Mouse (Mus musculus) mouse trophoblast stem cell (cell line): Measurements from ENCODE around the gene Cib2.
"Not testable (repeated sequence)": the region's sequence is repeated elsewhere in the genome, so short reads cannot be mapped to it uniquely, and the experiment has no call there.

ENCODE experiments used
- in situ Hi-C, 2 experiments: fragments of 300-500 bp; cut with MseI, MboI; formaldehyde crosslinking; loops; 2 replicates in 1 of 2; 3 replicates in 1 of 2; pipeline ENCODE4 v1.15.1; 2025

Gene Cib2

DNA sequence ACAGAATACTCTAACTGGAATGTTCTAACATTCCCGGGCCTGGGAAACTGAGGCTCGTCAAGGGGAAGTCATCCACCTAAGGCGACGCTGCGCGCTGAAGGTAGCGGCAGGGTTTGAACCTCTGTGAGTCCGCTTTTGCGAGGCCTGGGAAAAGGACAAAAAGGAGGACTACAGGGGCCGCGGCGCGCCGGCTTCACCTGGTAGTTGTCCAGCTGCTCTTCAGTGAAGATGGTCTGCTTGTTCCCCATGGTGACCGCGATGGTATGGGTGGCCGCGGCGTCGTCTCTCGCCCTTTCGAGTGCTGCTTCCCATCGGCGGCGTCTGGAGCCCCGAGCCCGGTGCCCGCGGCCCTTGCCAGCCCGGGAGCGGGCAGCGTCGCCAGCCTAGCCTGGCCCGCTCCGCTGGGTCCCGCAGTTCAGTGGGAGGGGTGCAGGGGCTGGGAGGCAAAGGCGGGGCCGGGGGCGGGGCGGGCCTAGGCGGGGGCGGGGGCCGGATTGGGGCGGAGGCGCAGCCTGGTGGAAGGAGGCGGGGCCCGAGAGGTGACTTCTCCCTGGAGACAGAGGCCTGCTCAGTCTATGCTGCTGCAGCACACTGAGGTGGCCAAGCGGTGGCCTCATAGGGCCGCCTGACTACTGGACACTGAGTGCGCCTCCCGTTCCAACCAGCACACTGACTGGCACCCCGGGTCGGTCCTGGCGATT lies at the start of gene Cib2:
Gene Cib2 (minus strand): TSS at position 448 of the 701 bp plus-strand sequence.
- in situ Hi-C loops: loop anchor here in 1 of 2 experiments (10.0 kb wide), 1 partner anchor 115 kb away; no protein-coding TSS in a partner anchor

DNA sequence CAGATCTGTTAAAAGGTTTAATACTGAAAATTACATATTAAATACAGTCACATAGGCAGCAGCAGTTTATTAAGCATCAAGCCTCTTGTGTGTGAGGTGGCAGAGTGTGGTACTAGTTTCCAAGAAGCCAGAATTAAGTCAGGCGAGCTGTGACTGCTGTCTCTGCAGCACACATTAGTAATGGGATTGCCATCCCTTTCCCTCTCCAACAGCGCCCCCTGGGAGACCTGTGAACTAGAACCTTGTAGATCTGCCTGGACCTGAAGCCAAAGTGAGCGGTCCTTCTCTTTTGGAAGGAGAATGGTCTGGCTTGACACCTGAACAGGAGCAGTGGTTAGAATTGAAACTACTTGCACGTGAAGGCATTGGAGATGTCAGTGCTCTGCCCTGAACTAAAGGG lies 44.9 kb upstream of the Cib2 start:
- in situ Hi-C loops: loop anchor here in 1 of 2 experiments (5.0 kb wide), 1 partner anchor 53 kb away; no protein-coding TSS in a partner anchor

DNA sequence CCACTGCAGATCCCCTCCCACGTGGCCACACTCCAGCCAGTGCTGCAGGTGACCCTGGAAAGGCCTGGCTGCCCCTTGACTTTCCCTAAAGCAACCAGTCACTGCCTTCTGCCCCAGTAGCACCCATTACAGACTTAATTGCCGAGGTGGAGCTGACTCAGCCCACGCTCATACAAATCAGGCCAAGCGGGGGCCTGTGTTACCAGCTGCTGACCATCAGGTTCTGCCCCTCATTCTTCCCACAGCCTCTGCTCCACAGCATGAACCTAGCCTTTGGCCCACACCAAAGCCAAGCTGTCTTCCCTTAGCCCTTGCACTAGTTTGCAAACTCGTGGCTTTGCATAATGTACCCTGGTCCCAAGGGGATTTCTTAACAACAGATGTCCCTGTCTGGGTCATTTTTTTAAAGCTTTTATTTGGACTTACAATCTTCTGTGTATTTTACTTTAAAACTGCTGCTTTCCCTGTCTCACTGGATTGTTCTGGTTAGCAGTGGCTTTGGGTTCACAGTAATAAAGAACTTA lies 44.2 kb upstream of the Cib2 start:
- in situ Hi-C loops: no loop called here

DNA sequence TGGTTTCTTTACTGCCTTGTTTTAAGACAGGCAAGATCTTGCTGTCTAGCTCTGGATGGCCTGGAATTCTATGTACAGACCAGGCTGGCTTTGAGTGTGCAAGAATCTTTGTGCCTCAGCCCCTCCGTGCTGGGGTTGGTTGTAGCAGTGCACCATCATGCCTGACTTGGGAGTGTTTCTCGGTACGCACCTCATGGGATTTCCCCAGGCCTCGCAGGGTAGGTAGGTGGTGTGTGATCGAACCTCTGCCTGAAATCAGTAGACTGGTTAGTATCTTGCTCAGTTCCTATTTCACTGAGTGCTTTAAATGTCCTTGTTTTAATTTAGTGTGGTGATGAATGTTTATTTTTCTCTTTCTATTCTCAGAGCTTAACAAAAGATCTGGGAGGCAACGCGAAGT lies 42.9 kb upstream of the Cib2 start:
- in situ Hi-C loops: no loop called here

- in situ Hi-C loops: no loop called here
These were observed 42.4 kb upstream of the Cib2 start for GRCm38 (mm10) chr9:54602386-54602785.

- in situ Hi-C loops: no loop called here
These were observed 36.9 kb upstream of the Cib2 start for GRCm38 (mm10) chr9:54596752-54597465.

GRCm38 (mm10) chr9:54593652-54594051 lies 33.6 kb upstream of the Cib2 start:
- in situ Hi-C loops: not testable (repeated sequence)

- in situ Hi-C loops: no loop called here
These were observed 27.8 kb upstream of the Cib2 start for GRCm38 (mm10) chr9:54587863-54588262.

- in situ Hi-C loops: no loop called here
These were observed 26.4 kb upstream of the Cib2 start, which contains the start of gene Idh3a for GRCm38 (mm10) chr9:54586199-54587061. Gene Idh3a, plus strand, starts transcription at chr9:54586334.

DNA sequence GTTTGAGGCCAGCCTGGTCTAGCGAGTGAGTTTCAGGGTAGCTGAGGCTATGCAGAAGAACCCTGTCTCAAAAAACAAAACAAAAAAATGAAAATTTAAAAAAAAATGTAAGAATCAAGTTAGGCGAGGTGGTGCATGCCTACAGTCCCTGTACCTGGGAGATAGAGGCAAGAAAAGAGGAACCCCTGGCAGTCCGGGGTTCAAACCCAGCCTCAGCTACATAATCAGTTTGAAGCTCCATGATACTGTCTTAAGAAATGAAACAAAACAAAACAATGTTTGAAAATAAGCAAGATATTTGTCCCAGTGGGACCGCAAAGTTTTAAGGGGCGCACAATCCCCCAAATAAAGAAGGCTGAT lies 25.8 kb upstream of the Cib2 start:
- in situ Hi-C loops: no loop called here

DNA sequence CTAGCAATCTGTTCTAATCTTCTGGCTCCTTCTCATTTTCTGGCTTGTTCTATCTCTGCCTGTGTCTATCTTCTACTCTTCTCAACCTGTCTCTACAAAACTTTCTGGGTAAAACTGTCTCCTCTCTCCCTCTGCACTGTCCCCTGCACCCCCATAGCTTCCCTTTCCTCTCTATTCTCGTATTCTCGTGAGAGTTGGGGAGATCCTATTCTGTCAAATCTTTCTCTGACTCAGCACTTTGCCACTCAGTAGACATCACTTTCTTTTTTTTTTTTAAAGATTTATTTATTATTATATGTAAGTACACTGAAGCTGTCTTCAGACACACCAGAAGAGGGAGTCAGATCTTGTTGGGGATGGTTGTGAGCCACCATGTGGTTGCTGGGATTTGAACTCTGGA lies 24.1 kb upstream of the Cib2 start:
- in situ Hi-C loops: not testable (repeated sequence)

GRCm38 (mm10) chr9:54583712-54584111 lies 23.7 kb upstream of the Cib2 start:
- in situ Hi-C loops: no loop called here

DNA sequence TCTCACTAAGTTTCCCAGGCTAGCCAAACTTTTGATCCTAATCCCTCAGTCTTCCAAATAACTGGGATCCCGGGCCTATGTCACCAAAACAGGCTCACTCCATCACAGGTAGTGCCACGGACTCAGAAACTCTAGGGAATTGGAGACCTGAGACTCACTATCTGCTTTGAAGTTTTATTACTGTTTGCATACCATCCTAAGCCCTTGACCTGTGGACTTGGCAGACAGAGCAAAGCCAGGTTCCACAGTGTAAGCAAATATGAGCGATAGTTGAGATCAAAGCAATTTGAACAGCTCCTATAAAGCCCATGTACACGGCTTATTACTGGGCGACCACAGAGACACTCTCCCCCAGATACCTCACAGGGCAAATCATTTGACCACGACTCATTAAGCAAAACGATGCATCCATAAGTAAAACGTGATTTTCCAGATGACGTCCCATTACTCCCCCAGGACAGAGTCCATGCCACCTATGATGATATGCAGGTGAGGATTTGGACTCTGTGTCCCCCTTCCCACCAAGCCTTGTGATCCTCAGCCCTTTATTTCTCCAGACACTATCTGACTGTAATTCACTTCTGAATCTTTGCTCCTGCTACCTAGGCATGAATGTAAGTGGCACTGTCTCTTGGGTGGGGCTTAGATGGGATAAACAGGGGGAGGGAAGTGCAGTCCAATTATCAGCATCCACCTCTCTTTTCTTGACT lies 11.3 kb upstream of the Cib2 start:
- in situ Hi-C loops: no loop called here

DNA sequence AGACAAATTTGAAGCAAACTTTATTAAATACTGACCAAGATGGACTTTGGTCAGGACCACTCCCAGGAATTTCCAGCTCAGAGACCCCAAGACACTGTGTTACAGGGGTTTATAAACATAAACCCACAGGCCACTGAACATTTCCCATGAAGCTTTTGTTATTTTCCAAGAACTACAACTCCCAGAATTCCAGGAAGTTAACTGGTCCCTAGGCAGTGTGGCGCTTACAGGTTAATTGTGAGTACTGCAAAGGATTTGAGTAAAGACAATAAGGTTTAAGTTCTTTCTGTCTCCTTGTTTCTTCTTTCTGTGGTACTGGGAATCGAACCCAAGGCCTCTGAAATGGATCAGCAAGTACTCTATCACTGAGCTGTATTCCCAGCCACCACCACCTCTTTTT lies 8.7 kb upstream of the Cib2 start:
- in situ Hi-C loops: no loop called here

GRCm38 (mm10) chr9:54566958-54567357 lies 6.9 kb upstream of the Cib2 start:
- in situ Hi-C loops: no loop called here

DNA sequence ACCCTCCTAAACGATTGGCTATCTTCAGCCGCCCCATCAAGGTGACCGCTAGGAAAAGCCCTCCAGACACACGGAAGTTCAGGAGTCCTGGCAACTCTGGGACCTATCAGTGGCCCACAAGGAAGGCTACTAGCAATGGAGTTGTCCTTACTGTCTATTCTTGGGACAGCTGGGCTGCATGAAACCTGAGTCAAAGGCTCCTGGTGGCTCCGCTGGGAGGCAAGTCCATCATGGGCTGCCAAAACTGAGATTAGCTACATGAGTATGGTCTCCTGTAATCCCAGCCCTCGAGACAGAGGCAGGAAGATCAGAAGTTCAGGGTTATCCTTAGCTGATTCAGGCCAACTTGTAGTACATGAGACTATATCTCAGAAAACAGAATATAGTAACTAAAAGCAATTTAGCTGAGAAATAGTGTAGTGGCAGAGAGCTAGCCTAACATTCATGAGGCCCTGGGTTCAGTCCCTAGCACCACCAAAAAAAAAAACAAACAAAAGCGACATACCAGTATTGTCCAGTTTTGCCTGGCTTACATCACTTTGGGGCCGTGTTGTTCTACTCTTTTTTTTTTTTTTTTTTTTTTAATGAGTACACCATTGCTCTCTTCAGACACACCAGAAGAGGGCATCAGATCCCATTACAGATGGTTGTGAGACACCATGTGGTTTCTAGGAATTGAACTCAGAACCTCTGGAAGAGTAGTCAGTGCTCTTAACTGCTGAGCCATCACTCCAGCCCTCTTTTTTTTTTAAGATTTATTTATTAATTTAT lies 998 bp upstream of the Cib2 start:
- in situ Hi-C loops: no loop called here

DNA sequence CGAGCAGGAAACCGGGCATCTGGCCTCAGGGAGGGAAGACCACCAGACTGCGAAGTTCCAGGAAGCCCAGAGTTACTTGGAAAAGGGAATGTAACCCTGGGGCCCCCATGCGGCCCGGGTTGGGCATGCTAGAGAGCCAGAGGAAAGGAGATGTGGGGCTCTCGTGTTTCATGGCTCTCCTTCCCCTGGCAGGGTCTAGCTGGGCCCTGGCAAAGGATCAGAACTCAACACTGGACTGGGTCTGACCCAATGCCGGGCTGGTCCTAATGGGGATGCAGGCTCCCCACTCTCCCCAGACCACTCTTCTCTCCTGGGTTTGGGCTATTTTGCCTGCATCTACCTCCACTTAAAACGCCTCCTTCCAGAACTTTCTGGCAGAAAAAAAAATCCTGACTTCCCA lies 1.3 kb downstream of the Cib2 start:
- in situ Hi-C loops: loop anchor here in 1 of 2 experiments (10.0 kb wide), 1 partner anchor 116 kb away; no protein-coding TSS in a partner anchor

DNA sequence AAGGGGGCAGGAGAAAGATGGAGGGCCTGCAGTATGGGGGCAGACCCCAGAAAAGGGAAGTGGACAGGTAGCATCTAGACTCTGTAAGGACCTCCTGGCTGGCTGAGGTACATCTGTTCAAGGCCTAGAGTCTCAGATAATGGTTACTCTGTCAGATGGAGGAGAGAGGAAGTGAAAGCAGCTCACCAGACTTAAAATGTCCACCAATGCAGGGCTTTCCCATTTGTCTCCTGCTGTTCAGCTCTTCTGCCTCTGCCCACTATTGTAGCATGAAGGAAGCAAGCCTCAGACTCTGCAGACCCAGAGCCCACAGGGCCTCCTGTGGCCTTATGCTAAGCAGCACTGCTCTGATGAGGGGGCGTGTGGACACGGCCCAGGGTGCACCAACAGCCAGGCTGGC lies 5.0 kb downstream of the Cib2 start:
- in situ Hi-C loops: loop anchor here in 1 of 2 experiments (10.0 kb wide), 1 partner anchor 120 kb away; no protein-coding TSS in a partner anchor

GRCm38 (mm10) chr9:54552409-54552808 lies 7.6 kb downstream of the Cib2 start:
- in situ Hi-C loops: loop anchor here in 1 of 2 experiments (5.0 to 10.0 kb wide), 2 partner anchors 55 to 122 kb away; no protein-coding TSS in a partner anchor

GRCm38 (mm10) chr9:54549433-54549832 lies 10.6 kb downstream of the Cib2 start:
- in situ Hi-C loops: no loop called here
